Mouse (Mus musculus): ENCODE data around the gene Bicc1. TPM values are rescaled to one million over a fixed set of nuclear protein-coding genes. Genes with fewer than 3 reads are reported as not detected.
A peak's percentile ranks its signal among the peaks of the same experiment; 100 is the strongest.

Gene Bicc1
- total RNA-seq, 2 experiments from 2014 or later: 4.4 to 5.2 TPM

GRCm38 (mm10) chr10:71181091-71181490 lies 21.6 kb upstream of the Bicc1 start:
- TF ChIP-seq CTCF (conservative IDR thresholded peaks at IDR 0.05): no peak
- no peak overlapping the region for H3K4me3 ChIP-seq
- no peak for DNase-seq (ENCODE audit: low spot score in 2 of 2)
- H3K27ac ChIP-seq: no peak overlapping the region

- TF ChIP-seq CTCF (conservative IDR thresholded peaks at IDR 0.05): no peak
- Histone ChIP-seq H3K4me3 (no peak overlapping the region), H3K27ac (no peak overlapping the region)
- DNase-seq (ENCODE audit: low spot score in 2 of 2): no peak
Measured at GRCm38 (mm10) chr10:71180057-71180456, 20.6 kb upstream of the Bicc1 start.

GRCm38 (mm10) chr10:71177201-71177600 lies 17.7 kb upstream of the Bicc1 start:
- Histone ChIP-seq H3K4me3 (no peak overlapping the region), H3K27ac (no peak overlapping the region)
- DNase-seq (ENCODE audit: low spot score in 2 of 2): no peak
- TF ChIP-seq CTCF (conservative IDR thresholded peaks at IDR 0.05): no peak

- DNase-seq (ENCODE audit: low spot score in 2 of 2): no peak
- Histone ChIP-seq H3K4me3 (no peak overlapping the region), H3K27ac (no peak overlapping the region)
- no peak for TF ChIP-seq CTCF (conservative IDR thresholded peaks at IDR 0.05)
Measured at GRCm38 (mm10) chr10:71176341-71176740, 16.8 kb upstream of the Bicc1 start.

- no peak for TF ChIP-seq CTCF (conservative IDR thresholded peaks at IDR 0.05)
- Histone ChIP-seq H3K4me3 (no peak overlapping the region), H3K27ac (no peak overlapping the region)
Measured at GRCm38 (mm10) chr10:71175280-71175679, 15.8 kb upstream of the Bicc1 start.

GRCm38 (mm10) chr10:71171414-71171813 lies 11.9 kb upstream of the Bicc1 start:
- Histone ChIP-seq H3K4me3 (no peak overlapping the region), H3K27ac (no peak overlapping the region)
- peak; percentile 21; the same call in 1 of the 2 replicates for TF ChIP-seq CTCF (conservative IDR thresholded peaks at IDR 0.05)
- no peak for DNase-seq (ENCODE audit: low spot score in 2 of 2)

More at GRCm38 (mm10) chr10:71175280-71175679, 15.8 kb upstream of the Bicc1 start:
- no peak for DNase-seq (ENCODE audit: low spot score in 2 of 2)

GRCm38 (mm10) chr10:71170771-71171170 lies 11.3 kb upstream of the Bicc1 start:
- TF ChIP-seq CTCF (conservative IDR thresholded peaks at IDR 0.05): no peak

GRCm38 (mm10) chr10:71169811-71170210 lies 10.3 kb upstream of the Bicc1 start:
- Histone ChIP-seq H3K4me3 (no peak overlapping the region), H3K27ac (no peak overlapping the region)
- no peak for TF ChIP-seq CTCF (conservative IDR thresholded peaks at IDR 0.05)
- DNase-seq (ENCODE audit: low spot score in 2 of 2): no peak

More at GRCm38 (mm10) chr10:71170771-71171170, 11.3 kb upstream of the Bicc1 start:
- Histone ChIP-seq H3K27ac (no peak overlapping the region), H3K4me3 (no peak overlapping the region)
- no peak for DNase-seq (ENCODE audit: low spot score in 2 of 2)

- Histone ChIP-seq H3K27ac (no peak overlapping the region), H3K4me3 (no peak overlapping the region)
- no peak for TF ChIP-seq CTCF (conservative IDR thresholded peaks at IDR 0.05)
- no peak for DNase-seq (ENCODE audit: low spot score in 2 of 2)
Measured at GRCm38 (mm10) chr10:71169171-71169570, 9.7 kb upstream of the Bicc1 start.

- H3K27ac ChIP-seq: no peak overlapping the region
- H3K4me3 ChIP-seq: no peak overlapping the region
- no peak for DNase-seq (ENCODE audit: low spot score in 2 of 2)
- no peak for TF ChIP-seq CTCF (conservative IDR thresholded peaks at IDR 0.05)
Measured at GRCm38 (mm10) chr10:71160449-71160848, 949 bp upstream of the Bicc1 start.

- Histone ChIP-seq H3K4me3 (peak overlapping the region; percentile 80), H3K27ac (peak overlapping the region; percentile 71)
- TF ChIP-seq CTCF (conservative IDR thresholded peaks at IDR 0.05): no peak
- no peak for DNase-seq (ENCODE audit: low spot score in 2 of 2)
Measured at GRCm38 (mm10) chr10:71158940-71159675, 392 bp downstream of the Bicc1 start.

- H3K4me3 ChIP-seq: no peak overlapping the region
- H3K27ac ChIP-seq: no peak overlapping the region
- DNase-seq (ENCODE audit: low spot score in 2 of 2): no peak
- no peak for TF ChIP-seq CTCF (conservative IDR thresholded peaks at IDR 0.05)
Measured at GRCm38 (mm10) chr10:71156569-71156968, 2.9 kb downstream of the Bicc1 start.

GRCm38 (mm10) chr10:71153610-71154009 lies 5.9 kb downstream of the Bicc1 start:
- no peak for DNase-seq (ENCODE audit: low spot score in 2 of 2)
- H3K27ac ChIP-seq: no peak overlapping the region
- TF ChIP-seq CTCF (conservative IDR thresholded peaks at IDR 0.05): 0 out of 2 replicates have a peak, but pooled peaks have one; percentile 25
- H3K4me3 ChIP-seq: no peak overlapping the region

- DNase-seq (ENCODE audit: low spot score in 2 of 2): no peak
- Histone ChIP-seq H3K4me3 (no peak overlapping the region), H3K27ac (no peak overlapping the region)
- no peak for TF ChIP-seq CTCF (conservative IDR thresholded peaks at IDR 0.05)
Measured at GRCm38 (mm10) chr10:71153138-71153537, 6.4 kb downstream of the Bicc1 start.
